Mouse (Mus musculus) forebrain, embryonic 11.5 days (tissue): ENCODE measurements around the gene Slc22a4. TPM values are rescaled to one million over a fixed set of nuclear protein-coding genes. Genes with fewer than 3 reads are reported as not detected.

Experiments
- ATAC-seq: fragments of 200-750 bp; cut with Nextera tagmentation; replicated peaks from 2 replicates; pipeline ENCODE4 v1.8.0; 2017; ENCODE audit warnings: moderate TSS enrichment; ENCODE audit not compliant: low FRiP score
- DNase-seq: peaks from one replicate; pipeline ENCODE4 v3.0.0-alpha.2; 2017; ENCODE audit warnings: low spot score
- H3K27ac ChIP-seq: fragments of 300-500 bp; sonication (generic); 2 replicates; pipeline ENCODE4 v1.5.1; 2014; ENCODE audit warnings: low read depth, low read length
- H3K27me3 ChIP-seq: fragments of 300-500 bp; sonication (generic); 2 replicates; pipeline ENCODE4 v1.6.1; 2014; ENCODE audit warnings: mild to moderate bottlenecking, low read length, mixed read lengths; ENCODE audit not compliant: control insufficient read depth, insufficient read depth
- H3K36me3 ChIP-seq: fragments of 300-500 bp; sonication (generic); 2 replicates; pipeline ENCODE4 v1.6.1; 2014; ENCODE audit warnings: mild to moderate bottlenecking, low read length, moderate library complexity, mixed read lengths; ENCODE audit not compliant: control insufficient read depth, insufficient read depth
- H3K4me1 ChIP-seq: fragments of 300-500 bp; sonication (generic); replicated peaks from 2 replicates; pipeline ENCODE4 v1.6.1; 2014; ENCODE audit warnings: low read length, mixed read lengths; ENCODE audit not compliant: control insufficient read depth, insufficient read depth
- H3K4me2 ChIP-seq: fragments of 300-500 bp; sonication (generic); 2 replicates; pipeline ENCODE4 v1.6.1; 2014; ENCODE audit warnings: low read depth, mild to moderate bottlenecking, low read length, moderate library complexity, mixed read lengths; ENCODE audit not compliant: severe bottlenecking
- H3K4me3 ChIP-seq: fragments of 300-500 bp; sonication (generic); 2 replicates; pipeline ENCODE4 v1.5.1; 2014; ENCODE audit warnings: low read depth, low read length
- H3K9ac ChIP-seq: fragments of 300-500 bp; sonication (generic); 2 replicates; pipeline ENCODE4 v1.6.1; 2014; ENCODE audit warnings: low read length
- H3K9me3 ChIP-seq: fragments of 300-500 bp; sonication (generic); 2 replicates; pipeline ENCODE4 v1.6.1; 2016; ENCODE audit warnings: low read length, mixed read lengths; ENCODE audit not compliant: control insufficient read depth
- WGBS: fragments of 180-500 bp; shearing (Covaris S2); extraction: QIAGEN DNeasy Blood & Tissue Kit; methylation state at CpG from one replicate; pipeline ENCODE4 v1.1.7; 2014; 5-methylcytosine and 5-hydroxymethylcytosine counted together
- polyA plus RNA-seq: library from polyadenylated mRNA; unstranded; fragments of >200 nt; fragmentation: Nextera tagmentation; extraction: Ambion mirVana; gene quantifications from 2 replicates; pipeline ENCODE4 v1.2.1, GENCODE M21; 2014

Gene Slc22a4
- 1.8 and 2.7 TPM in 2 replicates for polyA plus RNA-seq

DNA sequence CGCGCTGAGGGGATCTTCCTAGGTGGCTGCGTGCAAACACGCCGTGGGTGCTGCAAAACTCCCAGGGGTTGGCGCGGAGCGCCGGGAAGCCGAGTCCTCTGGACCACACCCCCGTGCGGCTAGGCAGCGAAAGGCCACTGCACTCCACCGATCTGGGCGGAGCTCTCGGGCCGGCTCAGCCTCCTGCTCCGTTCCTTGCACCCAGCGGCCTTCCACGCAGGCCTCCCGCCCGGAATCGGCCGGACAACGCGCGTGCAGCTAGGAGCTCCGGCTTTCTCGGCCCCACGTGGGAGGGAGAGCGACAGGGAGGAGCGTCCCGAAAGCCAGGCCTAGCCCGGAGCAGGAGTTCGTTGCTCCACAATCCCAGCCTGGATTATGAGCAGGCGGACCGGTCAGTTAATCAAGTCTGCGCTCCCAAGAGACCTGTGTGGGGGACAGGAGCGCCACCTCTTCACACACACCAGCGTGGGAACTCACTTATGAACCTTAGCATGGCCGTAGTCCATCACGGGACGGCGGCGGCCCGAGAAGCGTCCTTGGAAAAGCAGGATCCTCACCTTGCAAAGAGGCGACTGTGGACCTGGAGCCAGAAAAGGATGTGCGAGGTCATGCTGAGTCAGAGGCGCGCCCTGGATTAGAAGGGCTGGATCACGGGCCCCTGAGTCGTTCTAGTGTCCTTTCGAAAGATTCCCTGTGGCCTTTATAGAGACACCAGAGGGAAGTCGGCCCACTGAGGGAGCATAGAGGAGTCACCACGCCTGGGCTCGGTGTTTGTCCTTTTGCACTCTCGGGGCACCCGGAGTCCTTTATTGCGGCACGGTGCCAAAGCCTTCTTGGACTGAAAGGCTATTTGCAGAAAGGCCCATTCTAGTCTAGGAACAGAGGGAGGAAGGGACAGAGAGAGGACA lies at the start of gene Slc22a4:
TSS of gene Slc22a4 (minus strand) at position 47 of the 908 bp plus-strand sequence.
- no peak within 1 kb of the TSS for H3K27ac ChIP-seq
- H3K9me3 ChIP-seq = no peaks in the 10 kb centered on the region
- peaks cover 6% of the 10 kb centered on the region; the same call in 1 of the 2 replicates for H3K4me1 ChIP-seq
- ATAC-seq (peak; percentile 79), DNase-seq (peak; percentile 86)
- peak within 1 kb of the TSS; percentile 67 for H3K9ac ChIP-seq
- 2% methylated on average over 61 of the region's 61 CpGs for WGBS
- H3K36me3 ChIP-seq = no peaks in the 10 kb centered on the region
- peak within 1 kb of the TSS; percentile 47 for H3K4me3 ChIP-seq
- H3K4me2 ChIP-seq = peak within 1 kb of the TSS; percentile 92
- peaks cover 21% of the 10 kb centered on the region for H3K27me3 ChIP-seq

DNA sequence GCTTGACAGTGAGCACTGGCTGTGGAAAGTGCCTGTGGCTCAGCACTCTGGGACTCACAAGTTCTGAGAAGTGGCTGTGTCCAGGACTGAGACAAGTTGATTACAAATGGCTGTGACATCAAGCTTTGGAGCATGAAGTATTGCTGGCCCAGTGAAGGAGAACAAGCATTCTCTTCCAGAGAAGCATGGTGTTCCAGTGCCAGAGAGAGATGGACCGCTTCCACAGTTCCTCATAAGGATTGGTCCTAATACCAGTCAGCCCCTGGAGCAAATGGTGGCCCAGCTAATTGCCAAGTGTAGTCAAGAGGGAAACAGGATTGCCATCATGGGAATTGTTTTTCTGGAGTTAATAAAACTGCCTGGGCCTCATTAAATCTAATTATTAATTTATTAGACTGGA lies 48.2 kb upstream of the Slc22a4 start:
- no peaks in the 10 kb centered on the region for H3K4me1 ChIP-seq
- H3K9me3 ChIP-seq = no peaks in the 10 kb centered on the region
- no peak for ATAC-seq

DNA sequence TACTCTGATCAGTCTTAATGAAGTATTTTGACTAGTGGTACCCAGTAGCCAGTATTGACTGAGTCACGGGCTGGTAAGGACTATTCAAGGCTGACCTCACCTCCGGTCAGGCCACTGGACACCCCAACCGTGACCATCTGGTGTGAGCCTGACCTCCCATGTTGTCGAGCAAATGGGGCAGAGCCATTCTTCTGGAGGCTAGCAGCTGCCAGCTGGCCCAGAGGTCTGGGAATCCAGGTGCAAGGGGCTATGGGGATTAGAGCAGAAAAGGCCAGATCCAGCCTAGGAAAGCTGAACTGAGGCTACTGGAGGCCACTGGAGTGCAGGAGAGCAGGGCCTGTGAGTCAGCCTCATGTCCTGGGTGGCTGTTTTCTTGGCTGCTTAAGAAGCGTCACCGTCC lies 47.5 kb upstream of the Slc22a4 start:
- WGBS = 78% methylated on average over 6 of the region's 6 CpGs
- no peak for DNase-seq
- H3K9me3 ChIP-seq = no peaks in the 10 kb centered on the region
- H3K4me1 ChIP-seq = no peaks in the 10 kb centered on the region
- no peaks in the 10 kb centered on the region for H3K36me3 ChIP-seq
- H3K27me3 ChIP-seq = no peaks in the 10 kb centered on the region
- H3K4me2 ChIP-seq = no peak overlapping the region
- H3K27ac ChIP-seq = no peak overlapping the region
- no peak for ATAC-seq
- no peak overlapping the region for H3K4me3 ChIP-seq
- H3K9ac ChIP-seq = no peak overlapping the region

More for the DNA sequence above, 48.2 kb upstream of the Slc22a4 start:
- H3K27me3 ChIP-seq = no peaks in the 10 kb centered on the region
- no peak for DNase-seq
- H3K36me3 ChIP-seq = no peaks in the 10 kb centered on the region
- H3K4me3 ChIP-seq = no peak overlapping the region
- no peak overlapping the region for H3K9ac ChIP-seq
- no peak overlapping the region for H3K4me2 ChIP-seq
- H3K27ac ChIP-seq = no peak overlapping the region
- 97% methylated on average over 1 of the region's 1 CpGs for WGBS

DNA sequence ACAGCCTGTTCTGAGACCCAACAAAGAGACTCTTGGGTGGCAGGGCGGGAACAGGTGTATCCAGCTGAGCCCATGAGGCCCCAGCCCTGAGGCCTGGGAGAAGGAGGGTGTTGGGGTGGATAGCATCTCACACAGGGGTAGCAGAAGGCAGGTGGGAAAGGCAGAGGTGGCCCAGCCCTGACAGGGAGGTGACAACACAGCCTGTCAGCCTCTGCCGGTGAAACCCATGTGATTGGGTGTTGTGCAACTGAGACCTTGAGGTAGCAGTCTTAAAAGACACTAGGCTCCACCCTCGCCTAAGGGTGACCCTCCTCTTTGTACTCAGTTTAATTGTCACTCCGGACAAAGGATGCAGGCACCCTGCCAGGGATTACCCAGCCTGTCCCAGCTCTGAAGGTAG lies 45.4 kb upstream of the Slc22a4 start:
- WGBS = 32% methylated on average over 4 of the region's 4 CpGs
- DNase-seq = no peak
- no peak for ATAC-seq

DNA sequence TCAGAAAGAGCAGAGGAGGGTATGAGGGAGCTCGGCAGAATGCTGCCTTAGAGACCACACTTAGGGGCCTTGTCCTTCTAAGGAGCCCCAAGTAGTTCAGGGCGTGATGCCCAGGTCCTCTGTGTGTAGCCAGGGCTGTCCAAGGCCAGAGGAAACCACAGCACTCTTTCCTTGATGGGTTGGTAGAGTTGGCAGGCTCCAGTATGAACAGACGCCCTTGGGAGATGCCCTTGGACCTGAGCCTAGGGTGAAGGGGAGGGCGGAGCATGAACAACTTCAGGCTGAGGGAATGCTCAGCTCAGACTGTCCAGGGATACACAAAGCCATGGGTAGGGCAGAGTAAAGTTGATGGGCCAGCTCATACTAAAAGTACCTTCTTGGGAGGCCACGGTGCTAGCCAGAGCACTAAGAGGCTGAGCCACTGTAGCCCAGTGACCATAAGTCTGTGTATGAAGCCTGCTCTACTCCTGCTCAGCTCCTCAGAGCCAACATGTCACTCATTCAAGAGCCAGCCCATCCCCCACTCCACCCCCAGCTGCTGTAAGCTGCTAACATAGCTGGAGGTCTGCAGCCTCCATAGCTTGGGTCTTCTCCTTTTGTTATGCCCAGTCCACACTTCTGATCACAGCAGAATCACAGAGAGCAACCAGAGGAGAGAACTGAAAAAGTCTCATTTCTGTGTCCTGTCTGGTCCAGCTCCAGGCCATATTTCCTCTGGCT lies 44.0 kb upstream of the Slc22a4 start:
- H3K4me1 ChIP-seq = peaks cover 9% of the 10 kb centered on the region
- H3K27me3 ChIP-seq = no peaks in the 10 kb centered on the region
- WGBS = 88% methylated on average over 5 of the region's 5 CpGs
- DNase-seq (peak; percentile 50), ATAC-seq (no peak)
- H3K27ac ChIP-seq = no peak overlapping the region
- H3K4me3 ChIP-seq = no peak overlapping the region
- no peak overlapping the region for H3K9ac ChIP-seq
- H3K9me3 ChIP-seq = no peaks in the 10 kb centered on the region
- no peak overlapping the region for H3K4me2 ChIP-seq
- H3K36me3 ChIP-seq = no peaks in the 10 kb centered on the region

More for the DNA sequence above, 45.4 kb upstream of the Slc22a4 start:
- Histone ChIP-seq H3K9me3 (no peaks in the 10 kb centered on the region), H3K9ac (no peak overlapping the region), H3K4me2 (no peak overlapping the region), H3K4me3 (no peak overlapping the region), H3K27ac (no peak overlapping the region), H3K36me3 (no peaks in the 10 kb centered on the region), H3K27me3 (no peaks in the 10 kb centered on the region), H3K4me1 (peaks cover 3% of the 10 kb centered on the region; the same call in 1 of the 2 replicates)

DNA sequence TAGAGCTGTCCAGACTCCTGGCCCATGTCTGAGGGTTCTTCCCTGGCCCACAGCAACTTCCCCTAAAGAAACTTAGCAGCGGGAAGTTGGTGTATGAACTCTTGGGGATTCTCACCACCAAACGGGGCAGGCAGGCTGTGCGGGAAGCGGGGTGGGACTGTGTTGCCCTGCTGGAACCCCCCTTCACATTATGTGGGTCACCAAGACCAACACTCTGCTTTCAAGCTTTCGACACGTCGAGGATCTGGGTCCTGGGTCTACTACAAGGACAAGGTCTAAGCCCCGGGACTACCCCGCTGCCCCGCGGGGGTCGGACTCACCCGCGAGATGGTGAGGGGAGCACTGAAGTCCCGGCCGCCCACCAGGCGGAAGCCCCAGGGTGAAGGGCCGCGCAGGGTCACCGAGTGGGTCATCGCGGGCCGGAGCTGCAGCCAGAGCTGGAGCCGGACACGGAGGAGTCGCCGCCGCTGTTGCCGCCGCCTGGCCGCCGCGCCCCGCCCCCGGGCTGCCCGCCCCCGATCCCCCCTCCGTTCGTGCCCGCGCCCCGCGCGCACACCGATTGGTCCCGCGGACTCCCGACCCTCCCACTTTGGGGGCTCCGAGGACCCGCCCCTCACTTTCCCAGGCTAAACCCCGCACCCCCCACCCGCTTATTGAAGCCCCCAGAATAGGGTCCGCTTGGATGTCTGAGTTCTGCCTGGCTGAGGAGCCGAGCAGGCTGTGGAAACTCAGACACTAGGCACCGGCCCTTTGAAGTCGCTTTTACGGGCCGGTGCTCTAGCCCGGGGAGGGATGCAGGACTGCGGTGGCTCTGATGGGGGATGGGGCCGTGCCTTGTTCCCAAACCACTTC lies 40.9 kb upstream of the Slc22a4 start, which contains the start of gene Pdlim4:
TSS of gene Pdlim4 (minus strand) at position 495 of the 852 bp plus-strand sequence.
- peaks cover 9% of the 10 kb centered on the region for H3K4me1 ChIP-seq
- no peaks in the 10 kb centered on the region for H3K9me3 ChIP-seq
- WGBS = 2% methylated on average over 56 of the region's 61 CpGs
- peak within 1 kb of the TSS; percentile 62 for H3K9ac ChIP-seq
- H3K36me3 ChIP-seq = no peaks in the 10 kb centered on the region
- peak; percentile 80 for ATAC-seq
- no peaks in the 10 kb centered on the region for H3K27me3 ChIP-seq
- no peak within 1 kb of the TSS for H3K27ac ChIP-seq
- peak within 1 kb of the TSS; percentile 54 for H3K4me3 ChIP-seq
- H3K4me2 ChIP-seq = peak within 1 kb of the TSS; percentile 84
- DNase-seq = peak; percentile 88

DNA sequence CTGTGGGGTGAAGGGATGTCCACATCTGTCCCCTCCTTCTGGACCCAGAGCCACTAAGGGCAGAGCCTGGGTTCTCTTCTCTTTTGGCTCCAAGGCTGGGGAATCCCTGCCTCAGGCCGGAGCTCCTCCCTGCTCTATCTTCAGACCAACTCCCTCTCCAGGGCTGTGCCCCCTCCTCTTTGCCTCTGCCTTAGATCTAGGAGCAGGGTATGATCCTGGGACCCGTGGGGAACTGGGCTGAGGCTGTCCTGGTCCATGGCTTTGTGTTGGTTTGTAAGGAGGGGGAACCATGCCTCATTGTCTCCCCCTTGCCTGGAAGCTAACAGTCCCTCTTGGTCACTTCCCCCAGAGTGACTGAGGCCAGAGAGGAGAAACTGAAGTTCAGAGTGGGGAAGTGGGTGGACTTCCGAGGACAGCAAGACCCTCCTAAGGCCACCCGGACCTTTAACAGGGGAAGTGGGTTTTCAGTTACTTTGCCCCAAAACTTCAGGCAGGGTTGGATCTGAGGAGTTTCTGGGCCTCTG lies 40.2 kb upstream of the Slc22a4 start:
- 45% methylated on average over 4 of the region's 4 CpGs for WGBS
- no peak for DNase-seq
- Histone ChIP-seq H3K27me3 (no peaks in the 10 kb centered on the region), H3K4me2 (peak overlapping the region; percentile 84), H3K27ac (no peak overlapping the region), H3K9ac (peak overlapping the region; percentile 62), H3K36me3 (no peaks in the 10 kb centered on the region), H3K4me1 (peaks cover 9% of the 10 kb centered on the region), H3K4me3 (peak overlapping the region; percentile 54), H3K9me3 (no peaks in the 10 kb centered on the region)
- no peak for ATAC-seq
